Mouse (Mus musculus) embryonic facial prominence, embryonic 12.5 days (tissue): Measurements from ENCODE around the gene Faxc. TPM values are rescaled to one million over a fixed set of nuclear protein-coding genes. Genes with fewer than 3 reads are reported as not detected.

Source experiments
- ATAC-seq: fragments of 200-750 bp; cut with Nextera tagmentation; 2 replicates; pipeline ENCODE4 v1.8.0; 2017; ENCODE audit not compliant: insufficient number of reproducible peaks, insufficient read depth, low FRiP score, low TSS enrichment
- H3K27ac ChIP-seq: fragments of 300-500 bp; sonication (generic); 2 replicates; pipeline ENCODE4 v1.5.1; 2016; ENCODE audit warnings: mild to moderate bottlenecking
- H3K27me3 ChIP-seq: fragments of 300-500 bp; sonication (generic); 2 replicates; pipeline ENCODE4 v1.6.1; 2016; ENCODE audit warnings: mild to moderate bottlenecking, moderate library complexity
- H3K36me3 ChIP-seq: fragments of 300-500 bp; sonication (generic); 2 replicates; pipeline ENCODE4 v1.6.1; 2016; ENCODE audit warnings: mild to moderate bottlenecking
- H3K4me1 ChIP-seq: fragments of 300-500 bp; sonication (generic); 2 replicates; pipeline ENCODE4 v1.6.1; 2016
- H3K4me2 ChIP-seq: fragments of 300-500 bp; sonication (generic); replicated peaks from 2 replicates; pipeline ENCODE4 v1.6.1; 2016; ENCODE audit warnings: mild to moderate bottlenecking, moderate library complexity
- H3K4me3 ChIP-seq: fragments of 300-500 bp; sonication (generic); 2 replicates; pipeline ENCODE4 v1.5.1; 2016; ENCODE audit warnings: mild to moderate bottlenecking
- H3K9ac ChIP-seq: fragments of 300-500 bp; sonication (generic); 2 replicates; pipeline ENCODE4 v1.6.1; 2016; ENCODE audit warnings: mild to moderate bottlenecking, moderate library complexity
- H3K9me3 ChIP-seq: fragments of 300-500 bp; sonication (generic); 2 replicates; pipeline ENCODE4 v1.6.1; 2016; ENCODE audit warnings: mild to moderate bottlenecking, moderate library complexity
- WGBS: fragments of 180-500 bp; shearing (Covaris S2); methylation state at CpG from one replicate; pipeline ENCODE4 v1.1.7; 2016; 5-methylcytosine and 5-hydroxymethylcytosine counted together
- polyA plus RNA-seq: library from polyadenylated mRNA; unstranded; fragments of >200 nt; fragmentation: Nextera tagmentation; extraction: Ambion mirVana; gene quantifications from 2 replicates; pipeline ENCODE4 v1.2.1, GENCODE M21; 2016

Gene Faxc
- polyA plus RNA-seq, result 11.2 and 11.9 TPM in 2 replicates

DNA sequence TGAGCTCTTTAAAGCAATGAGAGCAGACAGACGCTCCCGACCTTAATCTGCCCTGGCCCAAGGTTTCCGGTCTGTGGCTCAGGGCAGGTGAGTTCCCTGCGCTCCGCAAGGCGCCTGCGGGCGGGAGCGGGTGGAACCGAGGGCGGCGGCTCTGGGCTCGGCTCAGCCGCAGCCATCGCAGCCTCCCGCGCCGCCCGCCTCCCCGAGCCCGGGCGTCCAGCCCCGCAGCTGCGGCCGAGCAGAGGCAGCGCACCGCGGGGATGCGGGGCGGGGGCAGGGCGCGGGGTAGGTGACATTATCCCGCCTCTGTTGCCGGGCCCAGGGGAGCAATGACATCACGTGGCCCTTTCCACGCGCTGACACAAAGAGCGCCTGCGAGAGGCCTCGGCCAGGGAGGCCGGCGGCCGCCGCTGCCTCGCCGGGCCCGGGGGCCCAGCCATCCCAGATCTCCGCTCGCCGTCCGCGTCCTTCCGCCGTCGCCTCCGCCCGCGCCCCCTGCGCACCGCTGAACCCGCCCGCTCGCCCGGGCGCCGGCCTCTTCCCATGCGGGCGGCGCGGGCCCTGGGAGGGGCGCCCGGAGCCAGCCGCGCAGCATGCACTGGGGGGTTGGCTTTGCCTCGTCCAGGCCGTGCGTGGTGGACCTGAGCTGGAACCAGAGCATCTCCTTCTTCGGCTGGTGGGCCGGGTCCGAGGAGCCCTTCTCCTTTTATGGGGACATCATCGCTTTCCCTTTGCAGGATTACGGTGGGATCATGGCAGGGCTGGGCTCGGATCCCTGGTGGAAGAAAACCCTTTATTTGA, at the start of gene Faxc:
Gene Faxc (plus strand): TSS at position 359 of the 801 bp plus-strand sequence.
- under 1% methylated on average over 83 of the region's 83 CpGs for WGBS

DNA sequence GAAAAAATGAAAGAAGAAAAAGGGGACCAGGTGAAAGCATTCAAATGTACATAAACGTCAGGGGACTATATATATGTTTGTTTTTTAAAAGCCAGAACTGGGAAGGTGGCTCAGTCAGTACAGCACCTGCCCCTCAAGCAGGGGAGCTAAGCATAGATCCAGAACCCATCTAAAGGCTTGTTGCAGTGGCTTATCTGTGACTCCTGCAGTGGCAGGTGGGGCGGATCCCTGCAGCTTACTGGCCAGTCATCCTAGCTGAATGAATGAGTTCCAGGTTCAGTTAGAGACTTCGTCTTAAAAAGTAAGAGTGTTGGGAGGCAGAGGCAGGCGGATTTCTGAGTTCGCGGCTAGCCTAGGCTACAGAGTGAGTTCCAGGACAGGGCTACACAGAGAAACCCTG, 48.3 kb upstream of the Faxc start:
- Histone ChIP-seq H3K4me1 (no peaks in the 10 kb centered on the region), H3K27me3 (no peaks in the 10 kb centered on the region), H3K27ac (no peak overlapping the region), H3K9me3 (no peaks in the 10 kb centered on the region), H3K9ac (no peak overlapping the region), H3K4me3 (no peak overlapping the region), H3K4me2 (no peak overlapping the region), H3K36me3 (no peaks in the 10 kb centered on the region)
- ATAC-seq, result no peak
- 95% methylated on average over 6 of the region's 6 CpGs for WGBS

More for the DNA sequence above, at the start of gene Faxc:
- Histone ChIP-seq H3K9ac (peak within 1 kb of the TSS; percentile 91), H3K36me3 (no peaks in the 10 kb centered on the region), H3K4me1 (peaks cover 18% of the 10 kb centered on the region), H3K4me2 (peak within 1 kb of the TSS; percentile 72), H3K4me3 (peak within 1 kb of the TSS; percentile 73), H3K27me3 (no peaks in the 10 kb centered on the region), H3K27ac (peak within 1 kb of the TSS; percentile 87), H3K9me3 (no peaks in the 10 kb centered on the region)
- ATAC-seq, result peak; percentile 86

DNA sequence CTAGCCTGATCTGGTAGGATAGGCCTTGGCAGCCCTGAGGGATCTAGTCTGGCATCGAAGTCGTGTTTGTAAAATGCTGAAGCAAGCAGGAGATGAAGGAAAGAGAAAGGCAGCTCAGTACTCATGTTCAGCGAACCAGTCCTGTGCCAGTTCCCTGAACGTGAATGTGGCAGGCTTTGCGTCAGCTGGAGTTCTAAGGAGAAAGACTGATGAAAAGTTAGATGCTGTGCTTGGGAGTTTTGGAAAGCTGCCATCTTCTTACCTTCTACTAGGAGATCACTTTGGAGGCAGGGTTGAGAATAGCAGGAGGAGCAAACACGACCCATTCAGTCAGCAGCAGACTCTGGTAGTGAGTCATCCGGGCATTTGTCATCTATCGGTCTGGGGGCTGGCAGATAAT, 45.3 kb upstream of the Faxc start:
- ATAC-seq, result no peak
- Histone ChIP-seq H3K36me3 (no peaks in the 10 kb centered on the region), H3K9me3 (no peaks in the 10 kb centered on the region), H3K27ac (no peak overlapping the region), H3K27me3 (no peaks in the 10 kb centered on the region), H3K4me1 (no peaks in the 10 kb centered on the region), H3K4me3 (no peak overlapping the region), H3K4me2 (no peak overlapping the region), H3K9ac (no peak overlapping the region)
- 88% methylated on average over 8 of the region's 8 CpGs for WGBS

DNA sequence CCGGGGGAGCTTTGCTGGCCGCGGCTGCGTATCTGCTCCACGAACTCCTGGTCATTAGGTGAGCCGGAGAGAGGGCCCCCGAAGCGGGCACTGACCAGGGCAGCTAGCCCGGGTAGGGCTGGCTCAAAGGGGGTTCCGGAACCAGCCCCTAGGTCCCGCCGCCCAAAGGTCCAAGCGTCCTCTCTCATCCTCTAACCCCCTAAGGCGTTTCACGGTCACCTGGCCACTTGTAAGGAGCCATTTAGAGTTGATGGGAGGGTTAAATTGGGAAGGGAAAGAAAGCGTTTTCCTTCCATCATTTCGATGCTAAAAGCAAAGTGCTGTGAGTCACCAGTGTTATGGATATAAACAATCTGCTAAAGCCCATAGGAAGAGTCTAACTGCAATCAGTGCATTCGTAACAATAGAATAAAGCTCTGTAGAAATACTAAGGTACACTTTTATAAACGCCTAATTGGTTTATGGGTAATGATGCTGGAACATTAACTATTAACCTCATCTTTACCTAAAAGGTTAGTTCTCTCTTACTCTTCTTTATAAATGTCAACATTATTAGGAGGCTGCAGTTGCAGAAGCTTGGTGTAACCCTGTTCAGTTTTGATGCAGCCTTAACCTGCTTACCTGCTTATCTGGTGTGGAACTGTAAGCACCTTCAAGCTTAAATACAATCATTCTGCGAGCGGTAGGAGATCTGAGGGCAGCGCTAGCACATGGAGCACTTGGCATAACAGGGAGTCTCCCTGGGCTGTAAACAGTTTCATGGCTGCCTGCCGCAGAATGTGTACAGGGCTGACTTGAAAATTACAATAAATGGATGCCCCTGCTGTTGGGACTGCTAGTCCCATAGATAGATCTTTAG, 872 bp downstream of the Faxc start:
- Histone ChIP-seq H3K4me1 (peaks cover 18% of the 10 kb centered on the region), H3K4me2 (peak overlapping the region; percentile 72), H3K27me3 (no peaks in the 10 kb centered on the region), H3K4me3 (peak overlapping the region; percentile 73), H3K9me3 (no peaks in the 10 kb centered on the region), H3K36me3 (0 out of 2 replicates have a peak, but pooled peaks cover 2% of the 10 kb centered on the region), H3K27ac (peak overlapping the region; percentile 87), H3K9ac (peak overlapping the region; percentile 91)
- 13% methylated on average over 23 of the region's 23 CpGs for WGBS
- peak; percentile 35; the same call in 1 of the 2 replicates for ATAC-seq

DNA sequence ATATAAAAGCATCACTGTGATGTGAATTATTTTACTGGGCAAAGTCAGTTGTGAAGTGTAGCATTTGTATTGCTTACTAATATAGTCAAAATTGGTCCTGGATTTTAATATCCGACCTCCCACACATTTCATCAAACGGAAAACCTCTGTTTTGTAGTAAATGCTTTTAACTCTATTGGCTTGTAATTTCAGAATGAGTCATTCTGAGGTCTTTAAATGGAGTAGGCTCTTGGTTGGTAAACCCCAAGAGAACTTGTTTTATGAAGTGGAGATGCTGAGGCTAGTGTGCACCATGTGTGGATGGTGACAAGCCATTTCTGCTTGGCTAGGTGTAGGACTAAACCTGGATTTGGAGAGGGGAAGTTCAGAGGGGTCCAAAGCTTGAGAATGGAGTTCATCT, 4.2 kb downstream of the Faxc start:
- WGBS, result 88% methylated on average over 2 of the region's 2 CpGs
- no peak for ATAC-seq
- no peaks in the 10 kb centered on the region for H3K27me3 ChIP-seq

DNA sequence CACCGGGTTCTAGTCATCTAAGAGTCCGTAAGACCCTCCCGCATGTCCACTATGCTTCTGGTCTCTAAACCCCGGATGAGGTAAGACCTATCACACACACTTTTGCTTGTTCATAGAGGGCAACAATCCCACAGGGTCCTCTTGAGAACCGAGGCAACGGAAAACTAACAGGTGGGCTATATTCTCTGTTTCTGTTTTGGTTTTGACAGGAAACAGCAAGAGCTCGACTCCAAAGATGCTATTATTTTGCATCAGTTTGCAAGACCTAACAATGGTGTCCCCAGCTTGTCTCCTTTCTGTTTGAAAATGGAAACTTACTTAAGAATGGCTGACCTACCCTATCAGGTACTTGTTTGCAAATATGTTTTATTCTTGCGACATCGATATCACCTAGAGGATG, 5.3 kb downstream of the Faxc start:
- WGBS, result 90% methylated on average over 9 of the region's 9 CpGs
- H3K9ac ChIP-seq, result no peak overlapping the region
- H3K27me3 ChIP-seq, result no peaks in the 10 kb centered on the region
- no peak overlapping the region for H3K4me3 ChIP-seq
- H3K36me3 ChIP-seq, result 0 out of 2 replicates have a peak, but pooled peaks cover 5% of the 10 kb centered on the region
- peaks cover 18% of the 10 kb centered on the region for H3K4me1 ChIP-seq
- H3K4me2 ChIP-seq, result no peak overlapping the region
- no peak for ATAC-seq
- H3K9me3 ChIP-seq, result no peaks in the 10 kb centered on the region
- H3K27ac ChIP-seq, result no peak overlapping the region

More for the DNA sequence above, 4.2 kb downstream of the Faxc start:
- no peak overlapping the region for H3K4me2 ChIP-seq
- no peaks in the 10 kb centered on the region for H3K9me3 ChIP-seq
- 0 out of 2 replicates have a peak, but pooled peaks cover 5% of the 10 kb centered on the region for H3K36me3 ChIP-seq
- H3K9ac ChIP-seq, result no peak overlapping the region
- no peak overlapping the region for H3K27ac ChIP-seq
- no peak overlapping the region for H3K4me3 ChIP-seq
- H3K4me1 ChIP-seq, result peaks cover 18% of the 10 kb centered on the region

DNA sequence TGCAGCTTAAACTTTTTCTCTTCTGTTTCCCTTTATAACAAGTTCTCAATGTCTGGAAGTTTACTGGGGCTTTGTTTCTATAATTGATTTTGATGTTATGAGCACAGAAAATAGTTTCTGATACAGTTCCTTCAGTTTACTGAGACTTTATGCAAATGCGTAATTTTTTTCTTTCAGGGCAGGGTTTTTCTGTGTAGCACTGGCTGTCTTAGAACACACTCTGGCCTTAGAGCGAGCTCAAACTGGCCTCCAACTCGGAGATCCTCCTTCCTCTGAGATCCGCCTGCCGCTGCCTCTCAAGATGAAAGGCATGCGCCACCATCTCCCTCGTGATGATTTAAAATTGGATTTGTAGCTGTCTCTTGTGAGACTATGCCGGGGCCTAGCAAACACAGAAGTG, 6.8 kb downstream of the Faxc start:
- Histone ChIP-seq H3K4me2 (no peak overlapping the region), H3K9ac (no peak overlapping the region), H3K36me3 (0 out of 2 replicates have a peak, but pooled peaks cover 5% of the 10 kb centered on the region), H3K4me3 (no peak overlapping the region), H3K27me3 (no peaks in the 10 kb centered on the region), H3K4me1 (peaks cover 9% of the 10 kb centered on the region), H3K27ac (no peak overlapping the region), H3K9me3 (no peaks in the 10 kb centered on the region)
- ATAC-seq, result no peak
- WGBS, result 82% methylated on average over 8 of the region's 8 CpGs

DNA sequence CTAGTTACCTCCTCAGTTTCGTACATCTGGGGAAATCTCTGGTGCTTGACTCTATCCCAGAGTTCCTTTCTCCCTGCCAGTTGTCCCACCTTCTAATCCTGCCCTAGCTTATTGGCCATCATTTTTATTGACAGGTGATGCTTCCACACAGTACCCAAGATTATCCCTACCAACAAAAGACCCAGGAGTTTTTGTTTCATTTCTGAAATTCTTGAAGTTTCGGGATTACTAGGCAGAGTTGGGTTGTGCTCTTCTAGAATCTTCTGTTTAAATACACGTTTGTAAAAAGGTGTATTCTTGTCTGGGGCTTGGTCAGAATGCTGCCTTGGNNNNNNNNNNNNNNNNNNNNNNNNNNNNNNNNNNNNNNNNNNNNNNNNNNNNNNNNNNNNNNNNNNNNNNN, 13.5 kb downstream of the Faxc start:
- Histone ChIP-seq H3K9ac (no peak overlapping the region), H3K4me3 (no peak overlapping the region), H3K27me3 (no peaks in the 10 kb centered on the region), H3K27ac (no peak overlapping the region), H3K36me3 (0 out of 2 replicates have a peak, but pooled peaks cover under 1% of the 10 kb centered on the region), H3K9me3 (no peaks in the 10 kb centered on the region), H3K4me1 (no peaks in the 10 kb centered on the region), H3K4me2 (no peak overlapping the region)
- 82% methylated on average over 3 of the region's 3 CpGs for WGBS
- ATAC-seq, result no peak

DNA sequence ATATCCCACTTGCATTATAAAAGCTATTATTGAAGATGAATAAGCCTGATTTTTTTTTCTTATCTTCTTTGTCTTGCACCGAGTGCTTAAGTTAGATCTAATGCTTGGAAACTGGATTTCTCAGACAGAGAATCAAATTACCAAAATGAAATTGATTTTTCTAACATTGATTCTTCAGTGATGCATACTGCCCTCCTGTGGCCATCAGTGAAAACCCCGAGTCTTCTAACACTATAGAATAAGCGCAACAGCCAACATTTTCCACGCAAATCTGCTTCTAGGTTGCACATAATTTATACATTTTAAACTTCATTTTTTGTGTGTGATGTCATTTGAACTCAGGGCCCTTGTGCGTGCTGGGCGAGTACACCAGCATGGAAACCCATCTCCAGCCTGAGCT, 20.3 kb downstream of the Faxc start:
- ATAC-seq, result no peak
- H3K36me3 ChIP-seq, result peaks cover 10% of the 10 kb centered on the region; the same call in 1 of the 2 replicates
- WGBS, result 41% methylated on average over 6 of the region's 6 CpGs

DNA sequence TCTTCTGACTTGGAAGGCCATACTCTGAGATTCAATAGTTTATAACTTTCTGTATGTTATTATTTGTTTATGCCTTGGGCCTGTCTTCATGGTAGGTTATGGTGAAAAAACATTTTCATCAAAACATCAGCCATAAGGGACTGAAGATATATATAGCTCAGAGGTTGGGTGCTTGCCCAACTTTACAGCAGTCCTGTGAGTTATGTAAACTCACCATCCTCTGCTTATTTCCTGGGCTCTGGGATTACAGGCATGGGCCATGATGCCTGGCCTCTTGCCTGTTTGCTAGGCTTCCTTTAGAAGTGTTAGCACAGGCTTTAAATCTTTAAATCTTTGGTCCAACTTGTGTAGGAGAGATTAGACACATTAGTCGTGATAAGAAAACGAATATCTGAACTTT, 21.1 kb downstream of the Faxc start:
- no peaks in the 10 kb centered on the region for H3K9me3 ChIP-seq
- no peaks in the 10 kb centered on the region for H3K27me3 ChIP-seq
- 63% methylated on average over 2 of the region's 2 CpGs for WGBS
- no peaks in the 10 kb centered on the region for H3K4me1 ChIP-seq
- no peak overlapping the region for H3K9ac ChIP-seq
- ATAC-seq, result no peak
- peaks cover 10% of the 10 kb centered on the region; the same call in 1 of the 2 replicates for H3K36me3 ChIP-seq
- H3K4me2 ChIP-seq, result no peak overlapping the region
- no peak overlapping the region for H3K4me3 ChIP-seq
- no peak overlapping the region for H3K27ac ChIP-seq

More for the DNA sequence above, 20.3 kb downstream of the Faxc start:
- Histone ChIP-seq H3K4me2 (no peak overlapping the region), H3K27me3 (no peaks in the 10 kb centered on the region), H3K4me3 (no peak overlapping the region), H3K9ac (no peak overlapping the region), H3K27ac (no peak overlapping the region), H3K4me1 (no peaks in the 10 kb centered on the region), H3K9me3 (no peaks in the 10 kb centered on the region)

DNA sequence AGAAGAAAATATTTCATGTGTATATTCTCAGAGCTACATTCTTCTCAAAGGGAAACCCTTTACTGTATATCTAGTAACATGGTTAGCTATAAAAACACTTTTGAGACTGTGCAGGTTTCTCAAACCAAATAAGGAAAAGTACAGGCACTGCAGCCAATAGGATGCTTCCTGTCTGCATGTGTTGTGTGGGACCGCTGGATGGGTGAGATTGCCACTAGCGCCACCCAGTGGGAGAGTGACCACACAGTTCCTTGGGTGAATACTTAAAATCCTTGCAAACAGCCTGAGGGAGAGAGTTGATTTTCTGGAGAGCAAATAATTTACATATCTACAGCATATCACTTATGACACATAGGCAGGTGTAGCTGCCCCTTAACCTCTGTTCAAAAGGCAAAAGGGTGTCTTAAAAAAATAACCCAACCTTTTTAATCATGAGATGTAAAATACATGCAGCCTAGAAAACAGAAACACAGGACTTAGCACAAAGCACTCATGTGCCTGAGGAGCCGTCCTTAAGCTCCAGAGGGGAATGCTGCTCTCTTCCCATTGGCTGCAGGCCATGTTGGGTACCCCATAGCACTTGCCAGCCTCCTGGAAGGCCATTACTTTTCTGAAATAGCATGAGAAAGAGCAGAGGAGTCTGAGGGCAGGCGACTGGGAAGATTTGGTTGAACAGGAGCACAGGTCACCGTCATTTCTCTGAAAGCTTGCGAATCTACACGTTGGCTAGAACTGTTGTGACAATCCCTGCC, 26.6 kb downstream of the Faxc start:
- no peak overlapping the region for H3K27ac ChIP-seq
- peaks cover 22% of the 10 kb centered on the region for H3K36me3 ChIP-seq
- no peak for ATAC-seq
- H3K27me3 ChIP-seq, result no peaks in the 10 kb centered on the region
- H3K9me3 ChIP-seq, result no peaks in the 10 kb centered on the region
- H3K9ac ChIP-seq, result no peak overlapping the region
- WGBS, result 53% methylated on average over 7 of the region's 7 CpGs
- H3K4me1 ChIP-seq, result no peaks in the 10 kb centered on the region
- no peak overlapping the region for H3K4me2 ChIP-seq
- H3K4me3 ChIP-seq, result no peak overlapping the region
